Mouse (Mus musculus): ENCODE measurements at regions not wholly inside any gene's neighbourhood (a gene's known extent, or its start where the extent isn't known, plus 50 kb on each side); places are given as distances from the start of the nearest gene placed in this dataset.

- no peak for DNase-seq (ENCODE audit: low spot score)
Observed at GRCm38 (mm10) chr1:105206216-105206615, 150.3 kb downstream of the Rnf152 start.

GRCm38 (mm10) chr1:105199305-105199704 lies 157.2 kb downstream of the Rnf152 start:
- no peak for DNase-seq (ENCODE audit: low spot score)

DNA sequence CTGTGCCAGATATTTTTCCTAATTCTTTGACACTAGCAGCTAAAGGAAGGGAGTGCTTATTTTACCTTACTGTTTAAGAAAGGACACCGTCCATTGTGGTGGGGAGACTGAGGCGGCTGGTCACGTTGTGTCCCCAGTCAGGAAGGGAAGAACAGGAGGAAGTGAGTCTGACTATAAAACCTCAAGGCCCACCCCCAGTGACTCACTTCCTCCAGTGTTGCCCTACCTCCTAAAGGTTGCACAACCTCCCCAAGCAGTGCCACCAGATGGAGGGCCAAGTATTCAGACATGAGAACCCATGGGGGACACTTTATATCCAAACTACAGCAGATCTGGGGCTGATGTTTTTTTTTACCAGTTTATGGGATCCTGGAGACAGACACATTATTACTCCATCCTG lies 165.4 kb downstream of the Rnf152 start:
- no peak for DNase-seq (ENCODE audit: low spot score)

DNA sequence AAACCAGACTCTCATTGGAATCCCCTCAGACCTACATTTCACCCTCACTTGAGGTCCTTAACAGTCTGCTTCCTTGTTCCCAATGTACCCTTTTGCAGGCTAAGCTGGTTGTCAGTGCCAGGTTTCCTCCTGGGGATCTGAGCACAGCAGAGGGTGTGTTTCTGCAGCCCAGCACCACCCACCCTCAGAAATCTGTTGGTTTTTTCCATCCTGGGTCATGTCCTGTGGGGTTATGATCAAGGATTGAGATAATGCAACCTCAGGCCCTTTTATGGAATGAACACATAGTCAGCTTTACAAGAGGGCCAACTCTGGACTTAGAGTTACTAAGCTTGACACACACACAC lies 167.6 kb downstream of the Rnf152 start:
- DNase-seq (ENCODE audit: low spot score) = no peak

- no peak for DNase-seq (ENCODE audit: low spot score)
Observed at GRCm38 (mm10) chr1:105188210-105188919, 168.1 kb downstream of the Rnf152 start.

DNA sequence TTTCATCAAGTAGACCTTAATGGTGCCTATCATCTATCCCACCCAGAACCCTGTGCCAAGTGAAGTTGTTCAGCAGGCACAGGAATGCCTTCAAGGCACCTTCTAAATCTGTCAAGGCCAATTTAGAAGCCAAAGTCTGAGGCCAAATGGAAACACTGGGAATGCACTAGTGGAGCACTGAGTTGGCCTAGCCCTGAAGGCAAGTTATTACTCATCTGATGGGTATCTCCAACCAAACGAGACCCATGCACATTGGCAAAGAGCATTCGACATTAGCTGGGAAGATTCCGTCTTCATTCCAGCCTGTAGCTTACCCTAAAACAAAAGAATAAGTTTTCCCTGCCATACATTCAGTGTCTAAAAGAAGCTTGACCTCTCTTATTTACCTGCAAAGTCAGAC lies 172.0 kb downstream of the Rnf152 start:
- DNase-seq (ENCODE audit: low spot score) = no peak

DNA sequence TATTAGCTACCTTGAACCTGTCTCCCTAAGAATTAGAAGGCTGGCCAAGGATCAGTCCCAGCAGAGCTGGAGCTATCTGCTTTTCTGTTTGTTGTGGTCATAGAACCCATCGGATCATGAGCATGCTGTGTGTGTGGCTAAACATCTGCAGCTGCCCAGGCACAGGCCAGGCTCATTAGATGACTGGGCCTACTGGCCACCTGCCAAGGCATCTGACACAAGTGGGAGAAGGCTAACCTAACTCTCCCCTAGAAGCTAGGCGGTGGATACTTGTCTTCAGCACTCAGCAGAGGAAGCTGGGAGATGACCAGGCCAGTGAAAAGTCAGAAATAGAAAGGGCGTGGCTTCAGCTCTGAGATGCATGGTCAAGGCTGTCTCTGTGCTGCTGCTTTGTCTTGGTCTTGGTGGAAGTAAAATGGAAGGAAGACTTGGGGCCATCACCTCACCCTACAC lies 177.1 kb downstream of the Rnf152 start:
- peak; percentile 11 for DNase-seq (ENCODE audit: low spot score)

GRCm38 (mm10) chr1:105178773-105179172 lies 177.7 kb downstream of the Rnf152 start:
- DNase-seq (ENCODE audit: low spot score) = no peak

GRCm38 (mm10) chr1:105177938-105178337 lies 178.6 kb downstream of the Rnf152 start:
- DNase-seq (ENCODE audit: low spot score) = no peak

DNA sequence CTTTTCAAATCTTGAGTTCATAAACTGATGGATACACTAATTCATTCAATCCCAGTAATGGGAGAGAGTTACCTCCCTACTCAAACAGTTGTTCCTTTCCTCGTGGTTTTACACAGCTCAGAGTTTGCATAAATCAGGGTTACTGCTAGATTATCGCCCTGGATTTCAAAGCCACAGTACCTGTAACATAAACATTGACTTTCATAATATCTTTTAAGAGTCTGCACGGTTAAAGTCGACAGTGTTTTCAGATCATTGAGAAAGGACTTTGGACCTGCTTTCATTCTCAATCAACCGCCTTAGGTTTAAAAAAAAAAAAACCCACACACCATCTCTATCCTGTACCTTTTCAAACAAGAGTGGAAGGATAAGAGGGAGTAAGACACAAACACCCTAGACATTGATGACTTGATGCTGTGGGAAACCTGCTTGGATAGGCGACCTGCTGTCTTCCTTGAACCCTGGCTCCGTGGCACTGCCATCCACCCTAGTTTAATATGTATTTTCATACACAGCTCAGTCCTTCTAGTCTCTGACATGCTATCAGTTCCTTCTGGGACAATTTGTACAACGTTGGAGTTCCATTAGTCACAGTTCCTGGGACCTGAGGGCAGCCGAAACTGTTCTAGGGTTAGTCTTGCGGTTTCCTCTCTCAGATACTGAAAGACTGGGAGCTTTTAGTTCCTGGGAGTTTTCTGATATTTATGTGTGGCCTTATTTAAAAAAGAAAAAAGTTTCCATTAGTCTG lies 179.3 kb downstream of the Rnf152 start:
- no peak for DNase-seq (ENCODE audit: low spot score)

GRCm38 (mm10) chr1:105170979-105171378 lies 185.5 kb downstream of the Rnf152 start:
- no peak for DNase-seq (ENCODE audit: low spot score)

DNA sequence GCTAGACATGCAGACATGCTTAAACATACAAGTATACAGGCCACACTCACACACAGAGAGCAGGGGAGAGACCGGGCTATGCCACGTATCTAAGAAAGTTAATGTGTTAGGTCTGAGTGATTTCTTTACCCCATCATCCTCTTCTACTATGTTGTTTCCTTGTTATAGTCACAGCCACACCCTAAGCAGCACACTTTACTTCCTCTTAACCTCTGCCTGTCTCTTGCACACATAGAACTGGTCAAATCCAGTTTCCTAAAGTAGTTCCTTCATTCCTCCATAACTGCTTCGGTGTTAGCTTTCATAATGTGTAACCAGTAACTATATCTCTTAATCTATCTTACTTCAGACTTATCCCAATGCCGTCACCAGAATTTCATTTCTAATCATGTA lies 186.4 kb downstream of the Rnf152 start:
- no peak for DNase-seq (ENCODE audit: low spot score)

DNA sequence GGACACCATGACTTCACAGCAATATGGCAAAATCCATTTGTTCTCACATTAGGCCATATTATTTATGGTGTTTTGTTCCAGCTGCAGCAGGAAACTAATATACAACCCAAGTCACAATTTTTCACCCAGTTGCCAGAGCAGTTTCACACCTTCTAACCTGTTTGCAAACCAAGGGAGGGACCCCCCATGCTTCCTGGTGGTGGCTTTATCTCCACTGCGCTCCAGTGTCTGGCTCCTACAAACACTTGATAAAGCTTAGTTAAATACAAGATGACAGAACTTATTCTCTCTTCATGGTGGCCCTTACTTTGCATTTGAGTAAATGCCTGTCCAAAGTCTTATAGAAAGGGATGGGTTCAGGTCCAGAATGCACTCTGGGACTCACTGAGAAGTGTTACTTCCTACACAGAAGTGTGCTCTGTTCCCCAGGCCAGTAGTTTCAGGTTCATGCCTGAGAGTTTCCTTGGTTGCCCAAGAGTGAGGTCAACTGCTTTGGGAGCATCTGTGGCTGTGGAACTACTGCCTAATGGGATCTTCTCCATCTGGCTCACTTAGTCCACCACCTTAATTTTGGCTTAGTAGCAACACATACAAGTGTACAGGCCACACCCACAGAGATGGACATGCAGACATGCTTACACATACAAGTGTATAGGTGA lies 186.9 kb downstream of the Rnf152 start:
- DNase-seq (ENCODE audit: low spot score) = no peak

- DNase-seq (ENCODE audit: low spot score) = no peak
Observed at GRCm38 (mm10) chr1:105168808-105169207, 187.7 kb downstream of the Rnf152 start.

- DNase-seq (ENCODE audit: low spot score) = no peak
Observed at GRCm38 (mm10) chr1:105157459-105158124, 198.9 kb downstream of the Rnf152 start.

- DNase-seq (ENCODE audit: low spot score) = no peak
Observed at GRCm38 (mm10) chr1:105152175-105152828, 204.2 kb downstream of the Rnf152 start.

GRCm38 (mm10) chr1:105151466-105151846 lies 205.1 kb downstream of the Rnf152 start:
- DNase-seq (ENCODE audit: low spot score) = no peak

GRCm38 (mm10) chr1:105150624-105151465 lies 205.7 kb downstream of the Rnf152 start:
- no peak for DNase-seq (ENCODE audit: low spot score)

- DNase-seq (ENCODE audit: low spot score) = no peak
Observed at GRCm38 (mm10) chr1:105148792-105149191, 207.7 kb downstream of the Rnf152 start.

GRCm38 (mm10) chr1:105148048-105148447 lies 208.5 kb downstream of the Rnf152 start:
- DNase-seq (ENCODE audit: low spot score) = no peak

GRCm38 (mm10) chr1:105123936-105124335 lies 232.6 kb downstream of the Rnf152 start:
- DNase-seq (ENCODE audit: low spot score) = no peak
